Comparison of ENCODE assay signal across 10 mouse cellular contexts in genomic region chr12:79613846-79614582, GRCm38 (mm10).
DNase-seq lines count a peak whose midpoint lies in the region; ATAC-seq lines count a peak whose summit lies in the region.
"Had no signal": no experiment of that assay in that cellular context is flagged by ENCODE, and none has a peak within 500 bp of the region (broad histone marks: within the 10 kb centered on the region; RNA-seq: fewer than 3 reads in every experiment).

No protein-coding gene starts in this region.

- WGBS in lung, embryonic 15.5 days: 57% methylated on average over 9 of the region's 9 CpGs
- WGBS in stomach, embryonic 14.5 days: 78% methylated on average over 9 of the region's 9 CpGs

- peak overlapping the region; percentile 92 for H3K27ac ChIP-seq in lung, embryonic 15.5 days
- peak overlapping the region; percentile 86; the same call in 1 of the 2 replicates for H3K27ac ChIP-seq in stomach, embryonic 14.5 days (ENCODE audit: low read length)

- H3K9me3 ChIP-seq in lung, embryonic 15.5 days: no peaks in the 10 kb centered on the region
- no peaks in the 10 kb centered on the region for H3K9me3 ChIP-seq in stomach, embryonic 14.5 days (ENCODE audit: control insufficient read depth, low read depth, low read length)
- H3K9me3 ChIP-seq: hindbrain, embryonic 15.5 days had no signal

- H3K27me3 ChIP-seq in lung, embryonic 15.5 days: no peaks in the 10 kb centered on the region
- H3K27me3 ChIP-seq in stomach, embryonic 14.5 days (ENCODE audit: control insufficient read depth, insufficient read depth, low read length): no peaks in the 10 kb centered on the region

- no peak overlapping the region for H3K4me2 ChIP-seq in lung, embryonic 15.5 days
- H3K4me2 ChIP-seq in stomach, embryonic 14.5 days (replicated peaks; ENCODE audit: low read depth, low read length): no peak overlapping the region
- H3K4me2 ChIP-seq: hindbrain, embryonic 15.5 days had no signal

- H3K4me3 ChIP-seq in lung, embryonic 15.5 days: no peak overlapping the region
- no peak overlapping the region for H3K4me3 ChIP-seq in stomach, embryonic 14.5 days (ENCODE audit: low read depth, low read length)
- H3K4me3 ChIP-seq: hindbrain, embryonic 15.5 days had no signal

- no peak overlapping the region for H3K9ac ChIP-seq in lung, embryonic 15.5 days
- no peak overlapping the region for H3K9ac ChIP-seq in stomach, embryonic 14.5 days (replicated peaks; ENCODE audit: low read depth, low read length)
- H3K9ac ChIP-seq: hindbrain, embryonic 15.5 days had no signal

- peaks cover 56% of the 10 kb centered on the region for H3K4me1 ChIP-seq in lung, embryonic 15.5 days
- H3K4me1 ChIP-seq in stomach, embryonic 14.5 days (ENCODE audit: control insufficient read depth, insufficient read depth, low read length): peaks cover 34% of the 10 kb centered on the region

- no peaks in the 10 kb centered on the region for H3K36me3 ChIP-seq in lung, embryonic 15.5 days
- H3K36me3 ChIP-seq in stomach, embryonic 14.5 days (ENCODE audit: control insufficient read depth, insufficient read depth, low read length): no peaks in the 10 kb centered on the region
- H3K36me3 ChIP-seq: hindbrain, embryonic 15.5 days had no signal

- no peak for ATAC-seq in lung, embryonic 15.5 days (ENCODE audit: borderline replicate concordance, extremely low read depth, low FRiP score, low TSS enrichment)
- ATAC-seq in stomach, embryonic 14.5 days (ENCODE audit: insufficient number of reproducible peaks, insufficient read depth, low FRiP score, low read depth): no peak

- peak; percentile 60 for DNase-seq in embryo, embryonic 10.5 days (ENCODE audit: low spot score)
- no peak for DNase-seq in embryo, embryonic 11 days
- no peak for DNase-seq in lung, postnatal 4 days
- peak; percentile 49 for DNase-seq in hindlimb bud, embryonic 11.5 days (ENCODE audit: extremely low spot score, low read depth, low spot score)
- DNase-seq in frontal cortex, postnatal 10 days (ENCODE audit: low spot score in 2 of 2): no peak
- DNase-seq in cerebellum, postnatal 25 days: no peak
- DNase-seq: cerebellum, adult 2 months had no signal

Comparison
In these comparisons a context has a peak if more than half of its experiments do, and no peak if none do; other contexts are left out.
1. DNase-seq: peak in embryo, embryonic 10.5 days (single experiment) and hindlimb bud, embryonic 11.5 days (single experiment); none in embryo, embryonic 11 days (single experiment), lung, postnatal 4 days (0 of 2), frontal cortex, postnatal 10 days (0 of 2) and cerebellum, postnatal 25 days (0 of 2).